Mouse (Mus musculus): ENCODE measurements around the gene 4921539E11Rik. TPM values are rescaled to one million over a fixed set of nuclear protein-coding genes. Genes with fewer than 3 reads are reported as not detected.

The 4921539E11Rik gene
- polyA plus RNA-seq (2012; rRNA removed) = not detected in 2 replicates

GRCm38 (mm10) chr4:103290763-103291162, at the start of gene 4921539E11Rik:
Gene 4921539E11Rik, minus strand, starts transcription at chr4:103290863.

DNA sequence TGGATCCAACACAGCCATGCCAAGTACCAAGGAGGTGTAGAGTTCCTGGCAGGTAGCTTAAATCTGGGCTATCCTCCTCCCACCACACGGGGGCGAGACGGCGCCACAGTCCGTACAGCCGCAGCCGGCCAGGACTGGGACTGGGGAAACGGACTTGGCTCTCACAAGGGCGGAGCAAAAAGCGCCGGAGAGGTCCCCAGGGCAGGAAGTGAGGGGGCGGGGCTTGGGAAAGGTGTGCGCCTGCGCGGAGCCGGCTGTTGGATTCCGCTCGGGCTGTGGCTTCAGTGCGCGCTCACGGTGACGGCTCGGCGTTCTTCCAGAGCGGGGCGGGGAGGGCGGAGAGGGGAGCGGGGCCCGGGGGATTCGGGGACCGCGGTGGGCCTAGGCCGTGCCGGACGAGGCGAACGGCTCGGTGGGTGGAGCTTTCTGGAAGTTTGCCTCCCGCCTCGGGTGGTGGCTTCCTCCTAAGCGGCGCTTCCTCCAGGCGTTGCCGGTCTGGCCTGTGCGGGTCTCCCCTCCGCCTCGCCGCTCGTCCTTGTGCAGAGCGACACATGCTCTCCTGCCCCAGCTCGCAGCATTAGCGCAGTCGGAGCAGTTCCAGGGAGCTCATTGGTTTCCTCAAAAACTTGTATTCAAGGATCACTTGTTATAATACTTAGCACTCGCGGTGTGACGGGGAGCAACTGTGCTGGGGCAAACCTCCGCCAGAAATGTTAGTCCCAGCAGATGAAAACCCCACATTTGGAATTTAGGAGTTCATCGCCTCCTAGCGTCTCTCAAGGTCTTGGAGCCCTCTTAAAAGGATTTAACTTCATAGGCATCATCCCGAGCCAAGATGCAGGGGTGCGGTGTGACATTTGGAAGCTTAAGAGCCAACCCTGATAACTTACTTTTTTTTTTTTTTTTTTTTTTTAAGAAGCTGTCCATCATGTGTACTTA, 23.2 kb upstream of the 4921539E11Rik start, which contains the start of gene Oma1:
Oma1 (plus strand) TSS at position 226 of the 939 bp plus-strand sequence.

DNA sequence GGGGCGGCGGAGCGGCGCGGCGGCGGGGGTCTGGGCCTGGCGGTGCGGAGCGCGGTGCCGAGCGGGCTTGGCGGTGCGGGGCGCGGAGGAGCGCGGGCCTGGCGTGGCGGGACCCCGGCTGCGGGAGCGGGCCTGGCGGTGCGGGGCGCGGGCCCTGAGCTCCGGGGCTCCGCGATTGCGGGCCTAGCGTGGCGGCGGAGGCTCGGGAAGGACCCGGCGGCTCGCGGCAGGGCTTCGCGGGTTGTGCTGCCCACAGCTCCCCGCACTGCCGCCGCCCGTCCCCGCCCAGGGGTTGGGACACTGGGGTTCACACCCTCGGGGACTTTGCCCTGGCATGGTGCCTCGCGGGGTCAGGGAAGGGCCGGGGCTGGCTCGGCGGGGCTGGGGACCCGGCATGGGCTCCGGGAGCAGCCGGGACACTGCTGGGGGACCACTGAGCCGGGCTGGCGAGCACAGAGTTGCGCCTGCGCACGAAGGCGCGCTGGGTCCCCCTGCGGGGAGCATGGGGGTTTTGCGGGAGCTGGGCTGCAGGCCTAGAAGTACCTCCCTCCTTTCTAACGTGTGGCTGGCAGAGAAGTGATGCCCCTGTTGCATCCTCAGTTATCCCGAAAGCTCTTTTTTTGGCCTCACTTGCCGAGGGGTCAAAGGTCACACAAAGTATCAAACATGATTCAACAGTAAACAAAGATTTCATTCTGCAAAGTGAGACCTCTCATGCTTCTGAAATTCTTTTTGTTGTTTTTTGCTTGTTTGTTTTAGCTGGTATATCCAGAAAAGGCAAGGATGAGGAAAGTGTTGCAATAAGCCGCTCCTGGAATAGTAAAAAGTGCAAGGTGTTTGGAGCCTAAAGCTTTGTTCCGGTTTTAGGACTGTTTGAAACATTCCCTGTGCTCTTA, 75.5 kb downstream of the 4921539E11Rik start, which contains the start of gene Slc35d1:
Slc35d1 (minus strand) TSS at position 240 of the 896 bp plus-strand sequence.

Other genes starting within 250 kb of the 4921539E11Rik start
- 10.6 and 11.5 TPM in 2 replicates for gene Mier1, start 176.5 kb downstream of the 4921539E11Rik start, polyA plus RNA-seq (2012; rRNA removed)
- 0.36 and 0.76 TPM in 2 replicates for gene Wdr78, start 176.3 kb downstream of the 4921539E11Rik start, polyA plus RNA-seq (2012; rRNA removed)
- gene Slc35d1, start 75.7 kb downstream of the 4921539E11Rik start, polyA plus RNA-seq (2012; rRNA removed) = 12.0 and 14.5 TPM in 2 replicates
- 12.8 and 20.5 TPM in 2 replicates for gene Oma1, start 22.9 kb upstream of the 4921539E11Rik start, polyA plus RNA-seq (2012; rRNA removed)